Mouse (Mus musculus): ENCODE data around the gene Rnf185.

- TF ChIP-seq POLR2A (IDR thresholded peaks at IDR 0.05; ENCODE audit: extremely low read depth, insufficient read depth, low read length) (no peak), CTCF (IDR thresholded peaks at IDR 0.05; ENCODE audit: extremely low read depth, insufficient read depth, low read length) (no peak)
These were observed 82.7 kb downstream of the Rnf185 start for GRCm38 (mm10) chr11:3369449-3369848.
